ENCODE assay signal across 9 mouse cellular contexts in genomic region chr1:149556381-149556780, GRCm38 (mm10).
A peak's percentile ranks its signal among the peaks of the same experiment; 100 is the strongest.
DNase-seq lines count a peak whose midpoint lies in the region; ATAC-seq lines count a peak whose summit lies in the region.
"Had no signal": no experiment of that assay in that cellular context is flagged by ENCODE, and none has a peak within 500 bp of the region (broad histone marks: within the 10 kb centered on the region; RNA-seq: fewer than 3 reads in every experiment).

No protein-coding gene starts in this region.

- peak; percentile 3 for DNase-seq in kidney, adult 9 months
- DNase-seq in adrenal gland, postnatal 36 days, result peak; percentile 36
- peak; percentile 52 to 67 for DNase-seq in heart, postnatal 10 days
- peak; percentile 46 for DNase-seq in left cerebral cortex, postnatal 4 days
- no peak for DNase-seq in hindbrain, embryonic 10.5 days (ENCODE audit: low spot score)
- no peak for DNase-seq in spleen, postnatal 36 days (ENCODE audit: low spot score in 2 of 2)

- WGBS in kidney, embryonic 14.5 days, result 52% methylated on average over 8 of the region's 8 CpGs
- WGBS in hindbrain, embryonic 10.5 days, result 89% methylated on average over 8 of the region's 8 CpGs

- intact Hi-C loops in heart, postnatal 10 days (cut with DNase I), result no loop called here
- intact Hi-C loops in left cerebral cortex, postnatal 4 days (cut with DNase I), result no loop called here

- ATAC-seq in kidney, embryonic 14.5 days (ENCODE audit: low FRiP score, low TSS enrichment), result no peak; the same call in 1 of the 2 replicates
- no peak for ATAC-seq in megakaryocyte, adult 5-6 weeks (ENCODE audit: poor library complexity, severe bottlenecking)
- ATAC-seq: Patski had no signal

- no peaks in the 10 kb centered on the region for H3K27me3 ChIP-seq in kidney, embryonic 14.5 days (ENCODE audit: control insufficient read depth, insufficient read depth, low read length)
- no peaks in the 10 kb centered on the region for H3K27me3 ChIP-seq in hindbrain, embryonic 10.5 days (ENCODE audit: insufficient read depth, poor library complexity, severe bottlenecking)

- H3K9me3 ChIP-seq in kidney, embryonic 14.5 days (ENCODE audit: control insufficient read depth, low read length), result no peaks in the 10 kb centered on the region
- H3K9me3 ChIP-seq in hindbrain, embryonic 10.5 days, result no peaks in the 10 kb centered on the region

- no peaks in the 10 kb centered on the region for H3K36me3 ChIP-seq in kidney, embryonic 14.5 days (ENCODE audit: control insufficient read depth, insufficient read depth, low read length)
- no peaks in the 10 kb centered on the region for H3K36me3 ChIP-seq in hindbrain, embryonic 10.5 days

- no peaks in the 10 kb centered on the region for H3K4me1 ChIP-seq in kidney, embryonic 14.5 days (ENCODE audit: control insufficient read depth, insufficient read depth, low read length)
- no peaks in the 10 kb centered on the region for H3K4me1 ChIP-seq in hindbrain, embryonic 10.5 days (replicated peaks)

- H3K4me2 ChIP-seq in kidney, embryonic 14.5 days (replicated peaks; ENCODE audit: low read depth, low read length), result no peak overlapping the region

- H3K4me3 ChIP-seq in kidney, embryonic 14.5 days (ENCODE audit: low read length), result no peak overlapping the region
- H3K4me3 ChIP-seq in hindbrain, embryonic 10.5 days, result no peak overlapping the region

- no peak overlapping the region for H3K9ac ChIP-seq in kidney, embryonic 14.5 days (ENCODE audit: low read depth, low read length)

- no peak overlapping the region for H3K27ac ChIP-seq in kidney, embryonic 14.5 days (ENCODE audit: low read depth, low read length)
- no peak overlapping the region for H3K27ac ChIP-seq in hindbrain, embryonic 10.5 days

Comparison
In these comparisons a context has a peak if more than half of its experiments do, and no peak if none do; other contexts are left out.
1. DNase-seq: peak in kidney, adult 9 months (single experiment), adrenal gland, postnatal 36 days (2 of 2), heart, postnatal 10 days (2 of 2) and left cerebral cortex, postnatal 4 days (single experiment); none in hindbrain, embryonic 10.5 days (single experiment) and spleen, postnatal 36 days (0 of 2).